Mouse (Mus musculus): ENCODE measurements around the gene Setx.

Setx gene

DNA sequence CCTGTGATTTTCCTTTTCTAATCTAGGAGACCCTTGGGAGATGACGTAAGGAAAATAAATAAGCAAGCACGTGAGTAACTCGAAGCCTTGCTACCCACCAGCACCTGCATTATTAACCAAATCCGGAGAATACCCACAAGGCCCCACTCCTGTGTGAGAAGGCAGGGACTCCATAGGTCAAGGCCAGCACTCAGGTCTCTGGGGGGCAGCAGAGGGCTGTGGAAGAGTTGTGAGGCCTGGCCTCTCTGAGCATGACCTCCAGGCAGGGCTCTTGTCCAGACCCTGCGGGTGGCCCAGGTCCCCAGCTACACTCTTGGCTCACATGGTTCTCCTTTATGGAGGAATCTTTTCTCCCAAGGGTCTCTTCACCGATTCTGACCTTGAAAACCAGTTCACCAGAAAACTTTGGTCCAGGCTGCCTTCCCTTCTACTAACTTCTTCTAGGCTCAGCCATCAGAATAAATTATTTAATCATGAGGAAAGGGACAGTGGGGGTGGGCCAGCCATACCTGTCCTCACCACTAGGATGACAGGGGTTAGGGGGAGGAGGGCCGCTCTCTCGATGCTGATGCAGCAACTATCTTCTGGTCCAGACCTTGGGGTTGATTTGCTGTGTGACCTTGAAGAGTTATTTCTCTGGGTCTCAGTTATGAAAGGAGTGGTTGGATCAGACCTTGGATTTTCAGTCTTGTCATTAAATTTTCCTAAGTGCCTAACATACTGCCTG lies 92.5 kb downstream of the Setx start:
- in situ Hi-C loops (cut with MboI; ENCODE audit: low sequenced_read_pairs), result no loop called here

DNA sequence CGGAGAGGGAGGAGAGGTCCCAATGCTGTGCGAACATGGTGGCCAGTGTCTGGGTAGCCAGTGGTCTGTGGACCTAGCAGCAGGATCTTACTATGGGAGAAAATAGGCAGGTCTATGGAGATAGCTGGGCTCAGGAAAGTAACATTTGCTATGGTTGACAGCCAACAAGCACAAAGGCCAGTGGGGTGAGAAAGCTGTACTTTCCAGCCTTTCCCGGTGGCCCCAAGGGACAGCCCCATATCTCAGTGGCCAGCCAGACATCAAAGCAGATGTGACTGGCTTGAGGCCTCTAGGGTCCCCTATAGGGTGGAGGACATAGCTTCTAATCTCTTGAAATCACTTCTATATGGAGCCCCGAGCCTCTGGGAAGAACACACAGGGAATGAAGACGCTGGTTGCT lies 93.1 kb downstream of the Setx start:
- in situ Hi-C loops (cut with MboI; ENCODE audit: low sequenced_read_pairs), result no loop called here

DNA sequence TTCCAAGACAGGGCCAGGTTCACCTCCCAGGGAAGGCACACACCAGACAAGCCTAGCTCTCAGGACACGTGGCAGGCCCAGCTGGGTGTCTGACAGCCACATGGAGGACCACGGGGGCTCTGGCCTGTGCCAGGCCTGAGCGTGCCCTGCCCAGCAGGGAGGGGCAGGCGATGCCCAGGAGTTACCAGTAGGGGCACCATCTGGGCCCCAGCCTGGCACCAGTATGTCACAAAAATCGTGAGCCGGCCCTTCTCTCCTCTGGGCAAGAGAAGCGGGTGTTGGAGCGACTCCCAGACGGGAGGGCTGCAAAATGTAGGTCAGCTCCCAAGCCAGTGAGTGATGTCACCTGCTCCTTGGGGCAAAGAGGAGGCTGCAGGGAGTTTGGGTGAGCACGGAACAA lies 93.9 kb downstream of the Setx start:
- in situ Hi-C loops (cut with MboI; ENCODE audit: low sequenced_read_pairs), result no loop called here

DNA sequence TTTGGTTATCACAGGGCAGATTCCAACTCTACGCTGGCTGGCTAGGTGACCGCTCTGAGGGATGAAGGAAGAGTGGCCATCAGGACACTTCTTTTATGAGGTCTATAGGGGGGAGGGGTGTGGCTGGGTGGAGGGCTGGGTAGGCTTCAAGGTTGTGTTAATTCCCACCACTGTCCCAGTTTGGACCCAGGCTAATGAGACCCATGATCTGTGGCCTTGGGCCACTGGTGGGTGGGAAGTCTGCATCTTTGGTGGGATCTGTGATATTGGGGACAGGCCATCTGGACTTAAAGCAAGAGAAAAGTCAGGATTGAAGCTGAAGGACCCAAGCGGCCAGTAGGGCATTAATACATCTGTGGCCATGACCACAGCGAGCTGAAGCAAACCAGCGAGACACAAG lies 94.8 kb downstream of the Setx start:
- in situ Hi-C loops (cut with MboI; ENCODE audit: low sequenced_read_pairs), result no loop called here

DNA sequence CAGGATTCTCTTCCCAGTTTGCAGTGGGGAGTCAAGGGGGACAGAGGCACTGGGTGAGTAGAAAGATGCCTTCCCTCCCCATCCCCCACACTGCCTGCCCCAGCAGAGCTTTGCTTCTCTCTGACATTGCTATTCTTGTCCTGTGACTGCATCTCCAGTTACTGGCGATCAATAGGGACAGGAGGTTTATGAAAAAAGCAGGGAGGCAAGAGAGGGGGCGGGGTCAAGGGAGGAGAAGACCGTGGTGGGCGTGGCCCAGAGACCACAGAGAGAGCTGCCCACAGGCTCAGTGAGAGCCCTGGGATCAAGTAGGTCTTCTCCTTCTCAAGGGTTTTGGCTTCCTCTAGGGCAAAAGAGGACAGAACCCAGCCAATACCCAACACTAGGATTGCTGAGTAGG lies 98.3 kb downstream of the Setx start:
- in situ Hi-C loops (cut with MboI; ENCODE audit: low sequenced_read_pairs), result no loop called here

DNA sequence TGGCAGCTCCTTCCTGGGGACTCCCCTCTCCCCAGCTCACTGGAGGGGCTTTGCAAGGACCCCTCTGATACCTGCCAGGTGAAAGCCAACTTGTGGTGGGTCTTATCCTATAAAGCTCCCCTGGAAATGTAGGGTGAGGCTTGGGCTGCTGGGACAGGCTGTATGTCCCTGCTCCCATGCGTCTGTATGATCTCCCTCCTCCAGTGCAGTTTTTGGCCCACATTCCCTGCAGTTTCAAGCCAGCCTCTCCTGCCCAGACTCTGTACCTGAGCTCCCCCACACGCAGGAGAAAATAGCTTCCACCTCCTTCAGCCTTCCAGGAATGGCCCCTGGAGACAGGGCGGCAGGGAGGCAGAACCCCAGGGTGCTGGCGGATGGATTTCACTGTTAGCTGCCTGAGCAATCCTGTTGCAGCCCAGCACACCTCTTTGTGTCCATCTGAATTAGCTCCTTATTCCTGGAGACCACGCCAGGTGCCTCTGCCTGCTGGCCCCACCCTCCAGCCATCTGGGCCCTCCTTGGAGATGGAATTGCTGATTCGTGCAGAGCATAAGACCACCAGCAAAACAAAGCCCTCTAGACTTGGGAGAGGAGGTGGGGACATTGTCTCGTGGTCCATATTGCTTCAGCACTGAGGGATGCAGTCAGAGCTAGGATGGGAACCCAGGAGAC lies 99.7 kb downstream of the Setx start:
- in situ Hi-C loops (cut with MboI; ENCODE audit: low sequenced_read_pairs), result no loop called here

DNA sequence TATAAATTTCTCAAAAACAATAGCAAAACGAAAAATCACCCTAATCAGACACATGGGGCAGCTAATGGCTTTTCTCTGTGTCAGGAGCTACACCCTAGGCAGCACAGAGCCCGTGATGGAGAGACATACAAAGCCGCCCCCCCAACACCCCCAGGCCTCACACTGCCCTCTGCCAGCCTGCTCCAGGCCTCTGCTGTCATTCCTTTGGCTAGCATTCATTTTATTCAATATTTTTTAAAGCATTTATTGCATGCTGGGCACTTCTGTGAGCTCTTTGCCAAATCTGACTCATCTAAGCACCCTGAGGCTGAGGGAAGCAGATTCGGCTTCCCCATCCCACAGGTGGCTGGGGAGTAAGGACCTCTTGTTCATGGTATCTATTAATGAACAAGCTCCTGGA lies 102.7 kb downstream of the Setx start:
- in situ Hi-C loops (cut with MboI; ENCODE audit: low sequenced_read_pairs), result no loop called here

DNA sequence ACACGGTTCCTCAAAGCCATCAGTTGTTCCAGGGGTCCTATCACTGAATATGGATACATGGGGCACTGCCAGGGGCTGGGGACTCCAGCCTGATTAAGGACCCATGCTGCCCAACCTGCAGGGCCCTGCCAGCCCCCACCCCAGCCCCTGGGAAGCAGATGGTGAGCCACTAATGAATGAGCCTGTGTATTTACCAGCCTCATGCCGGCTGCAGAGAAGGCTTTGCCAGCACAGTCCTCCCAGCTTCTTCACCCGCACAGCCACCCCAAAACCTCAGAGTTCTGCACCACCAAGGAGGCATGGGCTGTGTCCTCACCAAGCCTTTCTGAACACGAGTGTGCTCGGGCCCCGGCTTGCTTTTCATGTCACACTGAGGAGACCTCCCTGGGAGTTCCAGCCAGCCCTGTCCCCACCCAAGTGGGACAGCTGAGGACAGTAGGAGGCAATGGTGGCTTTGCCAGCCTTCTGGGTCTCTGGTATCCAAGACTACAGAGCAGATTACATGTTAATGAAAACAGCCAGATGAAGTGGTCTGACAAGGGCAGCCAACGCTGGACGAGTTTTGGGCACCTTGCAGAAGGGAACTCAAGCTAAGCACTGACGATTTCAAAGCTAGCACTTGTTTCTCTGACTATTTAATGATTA lies 106.3 kb downstream of the Setx start:
- in situ Hi-C loops (cut with MboI; ENCODE audit: low sequenced_read_pairs), result no loop called here
